Mouse (Mus musculus) heart, adult 2 months (tissue): ENCODE measurements around the gene Erc2. TPM values are rescaled to one million over a fixed set of nuclear protein-coding genes. Genes with fewer than 3 reads are reported as not detected.

Source experiments
- DNase-seq, 2 experiments: peaks; one replicate each; pipeline ENCODE4 v3.0.0; 2021
- H3K27ac ChIP-seq: fragments of 200-600 bp; 2 replicates; pipeline ENCODE4 v1.8.1; 2022
- H3K27me3 ChIP-seq: fragments of 200-500 bp; 2 replicates; pipeline ENCODE4 v1.6.1; 2012; ENCODE audit warnings: mild to moderate bottlenecking, low read length, inconsistent platforms, mixed read lengths; ENCODE audit not compliant: control insufficient read depth, insufficient read depth
- H3K36me3 ChIP-seq: fragments of 200-500 bp; 2 replicates; pipeline ENCODE4 v1.6.1; 2012; ENCODE audit warnings: low read length, inconsistent platforms; ENCODE audit not compliant: control insufficient read depth, insufficient read depth
- H3K4me1 ChIP-seq: fragments of 200-500 bp; 2 replicates; pipeline ENCODE4 v1.6.1; 2011; ENCODE audit warnings: low read length; ENCODE audit not compliant: control insufficient read depth, insufficient read depth
- H3K4me3 ChIP-seq: fragments of 200-600 bp; 2 replicates; pipeline ENCODE4 v1.8.1; 2022
- H3K79me2 ChIP-seq: fragments of 200-500 bp; replicated peaks from 2 replicates; pipeline ENCODE4 v1.6.1; 2012; ENCODE audit warnings: mild to moderate bottlenecking, inconsistent platforms, low read length, moderate library complexity, mixed read lengths; ENCODE audit not compliant: control insufficient read depth, insufficient read depth
- H3K9ac ChIP-seq: fragments of 200-500 bp; 2 replicates; pipeline ENCODE4 v1.6.1; 2012; ENCODE audit warnings: low read depth, mild to moderate bottlenecking, control low read depth, inconsistent platforms, low read length, mixed read lengths
- CTCF ChIP-seq: fragments of 200-600 bp; IDR thresholded peaks from 2 replicates; pipeline ENCODE4 v1.8.1; 2022; ENCODE audit warnings: antibody characterized with exemption, mild to moderate bottlenecking, moderate library complexity
- EP300 ChIP-seq: fragments of 200-500 bp; IDR thresholded peaks from 2 replicates; pipeline ENCODE4 v1.6.1; 2011; ENCODE audit warnings: low read depth, low read length, control low read depth; ENCODE audit not compliant: insufficient read depth
- POLR2A ChIP-seq: fragments of 200-500 bp; IDR thresholded peaks from 2 replicates; pipeline ENCODE4 v1.6.1; 2011; ENCODE audit warnings: mild to moderate bottlenecking, low read depth, low read length, control low read depth; ENCODE audit not compliant: insufficient read depth
- WGBS: fragments of 180-500 bp; shearing (Covaris S2); methylation state at CpG from one replicate; pipeline ENCODE4 v1.1.7; 2018; 5-methylcytosine and 5-hydroxymethylcytosine counted together
- intact Hi-C: fragments of 180-260 bp; cut with DNase I; formaldehyde crosslinking; loops from one replicate; pipeline ENCODE4 v1.15.1; 2025
- polyA plus RNA-seq: library from polyadenylated mRNA; depleted of rRNA; stranded (reverse); fragments of >200 nt; gene quantifications from 2 replicates; pipeline ENCODE4 v1.2.3, GENCODE M21; 2012
- total RNA-seq, 2 experiments: library from RNA; stranded (reverse); gene quantifications; 2 replicates each; pipeline ENCODE4 v1.2.3; 2021

The Erc2 gene
- total and polyA plus RNA-seq, 3 experiments = 0.49 to 0.68 (median 0.64) TPM

DNA sequence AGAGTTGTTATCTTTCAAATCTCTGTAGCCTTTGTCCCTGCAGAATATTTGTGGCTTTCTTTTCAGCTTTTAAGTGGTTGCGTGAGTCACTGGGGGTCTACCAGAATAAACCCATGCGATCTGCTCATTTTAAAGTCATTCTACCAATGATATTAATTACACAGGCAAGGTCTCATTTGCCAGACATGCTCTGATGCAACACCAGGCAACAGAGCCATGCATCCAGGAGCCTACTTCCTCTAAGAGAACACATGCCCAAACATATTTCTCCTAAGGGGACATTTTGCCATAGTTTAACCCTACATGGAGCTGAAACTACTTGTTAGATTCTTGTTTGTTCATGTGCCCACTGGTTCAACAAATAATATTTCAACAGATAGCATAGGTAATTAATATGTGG is 584.1 kb downstream of the Erc2 start:
- H3K79me2 ChIP-seq = no peaks in the 10 kb centered on the region
- no peaks in the 10 kb centered on the region for H3K4me1 ChIP-seq
- no peaks in the 10 kb centered on the region for H3K36me3 ChIP-seq
- TF ChIP-seq POLR2A = no peak
- TF ChIP-seq EP300 = no peak
- DNase-seq = no peak
- no peaks in the 10 kb centered on the region for H3K27me3 ChIP-seq
- H3K4me3 ChIP-seq = no peak overlapping the region
- no peak overlapping the region for H3K9ac ChIP-seq
- WGBS = 91% methylated on average over 2 of the region's 2 CpGs
- intact Hi-C loops = no loop called here
- H3K27ac ChIP-seq = no peak overlapping the region

GRCm38 (mm10) chr14:28225550-28225949 is 603.3 kb downstream of the Erc2 start:
- Histone ChIP-seq H3K27me3 (no peaks in the 10 kb centered on the region), H3K4me1 (no peaks in the 10 kb centered on the region), H3K36me3 (no peaks in the 10 kb centered on the region), H3K4me3 (no peak overlapping the region), H3K79me2 (no peaks in the 10 kb centered on the region), H3K9ac (no peak overlapping the region), H3K27ac (no peak overlapping the region)
- intact Hi-C loops = no loop called here
- 79% methylated on average over 6 of the region's 6 CpGs for WGBS
- DNase-seq = no peak
- TF ChIP-seq POLR2A = no peak
- TF ChIP-seq CTCF = no peak
- no peak for TF ChIP-seq EP300

DNA sequence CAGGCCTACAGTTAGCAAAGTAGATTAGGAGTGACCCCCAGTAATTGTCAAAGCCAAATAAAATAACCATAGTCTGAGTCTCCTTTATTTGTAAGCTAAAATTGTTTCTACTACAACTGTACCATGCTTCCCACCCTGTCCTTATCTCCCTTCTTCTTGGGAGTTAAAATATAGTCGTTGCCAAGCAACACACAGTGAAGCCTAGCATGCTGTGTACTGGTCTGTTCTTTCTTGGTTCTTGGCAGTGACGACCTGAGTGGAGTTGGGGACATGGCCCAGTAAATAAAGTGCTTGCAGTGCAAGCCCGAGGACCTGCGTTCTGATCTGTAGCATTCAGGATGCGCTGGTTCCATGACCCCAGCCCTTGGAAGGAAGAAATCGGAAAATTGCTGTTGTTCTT is 608.3 kb downstream of the Erc2 start:
- WGBS = 36% methylated on average over 6 of the region's 6 CpGs
- H3K4me1 ChIP-seq = no peaks in the 10 kb centered on the region
- H3K4me3 ChIP-seq = no peak overlapping the region
- no peak for TF ChIP-seq POLR2A
- TF ChIP-seq CTCF = no peak
- TF ChIP-seq EP300 = no peak
- DNase-seq = no peak
- intact Hi-C loops = no loop called here
- H3K9ac ChIP-seq = no peak overlapping the region
- no peaks in the 10 kb centered on the region for H3K27me3 ChIP-seq
- no peaks in the 10 kb centered on the region for H3K79me2 ChIP-seq
- H3K36me3 ChIP-seq = no peaks in the 10 kb centered on the region
- no peak overlapping the region for H3K27ac ChIP-seq

DNA sequence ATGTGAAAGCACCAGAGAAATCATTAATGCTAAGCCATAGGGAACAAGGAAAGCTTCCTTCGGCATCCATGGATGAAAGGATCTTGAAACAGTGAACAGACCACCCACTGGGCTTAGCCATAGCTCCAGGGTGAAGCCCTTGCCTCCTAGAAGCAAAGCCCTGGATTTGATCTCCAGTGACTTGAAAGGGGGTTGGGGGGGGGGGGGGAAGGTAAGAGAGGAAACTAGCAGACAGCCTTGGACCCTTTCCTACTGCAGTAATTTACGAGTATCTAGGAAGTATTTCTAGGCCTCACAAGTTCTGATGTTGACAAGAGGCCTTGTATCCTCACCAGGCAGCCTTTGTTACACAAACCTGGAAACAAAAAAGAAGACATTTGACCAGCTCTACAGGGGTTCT is 609.0 kb downstream of the Erc2 start:
- no peaks in the 10 kb centered on the region for H3K79me2 ChIP-seq
- H3K36me3 ChIP-seq = no peaks in the 10 kb centered on the region
- no peaks in the 10 kb centered on the region for H3K27me3 ChIP-seq
- H3K4me1 ChIP-seq = no peaks in the 10 kb centered on the region
- H3K9ac ChIP-seq = no peak overlapping the region
- DNase-seq = no peak
- TF ChIP-seq CTCF (no peak), EP300 (no peak), POLR2A (no peak)
- no peak overlapping the region for H3K4me3 ChIP-seq
- WGBS = 79% methylated on average over 2 of the region's 2 CpGs
- no peak overlapping the region for H3K27ac ChIP-seq
- intact Hi-C loops = no loop called here

DNA sequence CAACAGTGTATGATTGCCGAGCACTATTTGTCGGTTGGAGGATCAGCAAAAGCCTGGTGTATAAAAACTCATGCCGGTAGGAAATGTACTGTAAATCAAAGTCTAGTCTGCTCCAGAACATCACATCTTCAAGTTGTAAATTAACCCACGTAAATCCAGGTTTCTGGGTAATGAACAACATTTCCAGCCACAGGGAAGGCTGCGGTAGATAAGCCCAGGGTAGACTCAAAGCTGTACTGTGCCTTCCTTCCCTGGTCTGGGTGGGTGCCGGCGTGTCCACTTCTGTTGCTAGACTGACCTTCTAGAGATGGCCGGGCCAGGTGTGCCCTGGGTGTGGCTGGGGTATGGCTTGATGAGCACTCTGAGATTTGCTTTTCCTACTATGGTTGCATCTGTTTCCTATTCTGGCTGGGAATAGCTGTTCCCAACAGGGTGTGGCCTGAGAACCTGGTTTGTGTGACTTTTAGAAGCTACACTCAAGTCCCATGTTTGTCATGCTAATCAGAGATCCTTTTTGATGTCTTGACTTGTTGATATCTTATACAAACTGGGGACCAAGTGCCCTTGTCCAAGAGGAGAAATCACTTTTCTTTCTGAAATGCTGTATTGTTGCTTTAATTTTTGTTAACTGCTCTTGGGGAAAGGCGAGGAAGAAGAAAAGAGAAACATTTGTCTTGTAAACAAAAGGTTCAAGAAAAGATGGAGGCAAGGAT is 616.3 kb downstream of the Erc2 start:
- Histone ChIP-seq H3K27ac (no peak overlapping the region), H3K79me2 (no peaks in the 10 kb centered on the region), H3K36me3 (no peaks in the 10 kb centered on the region), H3K27me3 (no peaks in the 10 kb centered on the region), H3K4me3 (no peak overlapping the region), H3K9ac (no peak overlapping the region), H3K4me1 (no peaks in the 10 kb centered on the region)
- no peak for DNase-seq
- no peak for TF ChIP-seq CTCF
- no peak for TF ChIP-seq EP300
- TF ChIP-seq POLR2A = no peak
- intact Hi-C loops = no loop called here
- 84% methylated on average over 9 of the region's 9 CpGs for WGBS

DNA sequence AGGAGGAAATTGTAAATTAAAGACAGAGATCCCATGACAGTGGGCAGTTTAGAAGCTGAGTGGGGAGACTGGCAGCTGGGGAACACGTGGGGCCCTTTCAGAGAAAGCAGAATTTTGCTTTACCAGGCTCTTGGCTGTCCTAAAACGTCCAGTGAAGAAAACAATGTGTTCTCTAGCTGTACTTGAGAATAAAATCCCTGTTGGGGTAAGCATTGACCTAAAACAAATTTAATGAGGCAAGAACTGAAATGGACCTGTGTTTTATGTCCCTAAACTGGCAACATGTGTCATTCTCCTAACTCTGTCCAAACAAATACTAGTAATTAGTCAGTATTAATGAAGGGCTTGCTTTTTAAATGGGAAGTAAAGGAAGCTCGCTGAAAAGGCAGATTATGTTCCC is 617.9 kb downstream of the Erc2 start:
- no peaks in the 10 kb centered on the region for H3K4me1 ChIP-seq
- H3K36me3 ChIP-seq = no peaks in the 10 kb centered on the region
- H3K79me2 ChIP-seq = no peaks in the 10 kb centered on the region
- WGBS = 65% methylated on average over 3 of the region's 3 CpGs
- no peak overlapping the region for H3K9ac ChIP-seq
- no peak overlapping the region for H3K27ac ChIP-seq
- no peak for TF ChIP-seq EP300
- TF ChIP-seq POLR2A = no peak
- no peak for TF ChIP-seq CTCF
- H3K4me3 ChIP-seq = no peak overlapping the region
- DNase-seq = no peak
- no peaks in the 10 kb centered on the region for H3K27me3 ChIP-seq
- intact Hi-C loops = no loop called here
